Mouse (Mus musculus) fat pad, adult 2 months (tissue): ENCODE measurements around the gene Ccdc40.

Experiments
- DNase-seq: peaks from one replicate; pipeline ENCODE4 v3.0.0-alpha.2; 2011; ENCODE audit warnings: low read depth, low spot score; ENCODE audit errors: extremely low read depth

Gene Ccdc40

DNA sequence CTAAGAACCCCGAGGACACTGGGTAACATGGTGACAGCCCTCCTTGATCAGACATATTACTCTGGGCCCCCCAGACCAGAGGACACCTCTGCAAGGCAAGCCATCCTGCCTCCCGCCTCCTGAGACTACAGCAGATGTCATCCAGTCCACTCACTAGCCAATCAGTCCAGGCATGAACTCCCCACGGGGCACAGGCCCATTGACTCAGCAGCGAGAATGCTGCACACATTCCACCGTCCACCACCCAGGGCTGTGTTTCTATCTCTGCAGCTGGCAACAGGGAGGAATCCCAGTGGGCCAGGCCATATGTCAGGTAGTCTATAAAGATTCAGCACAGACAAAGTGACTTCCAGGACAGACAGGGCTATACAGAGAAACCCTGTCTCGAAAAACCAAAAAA lies 20.4 kb upstream of the Ccdc40 start:
- no peak for DNase-seq

DNA sequence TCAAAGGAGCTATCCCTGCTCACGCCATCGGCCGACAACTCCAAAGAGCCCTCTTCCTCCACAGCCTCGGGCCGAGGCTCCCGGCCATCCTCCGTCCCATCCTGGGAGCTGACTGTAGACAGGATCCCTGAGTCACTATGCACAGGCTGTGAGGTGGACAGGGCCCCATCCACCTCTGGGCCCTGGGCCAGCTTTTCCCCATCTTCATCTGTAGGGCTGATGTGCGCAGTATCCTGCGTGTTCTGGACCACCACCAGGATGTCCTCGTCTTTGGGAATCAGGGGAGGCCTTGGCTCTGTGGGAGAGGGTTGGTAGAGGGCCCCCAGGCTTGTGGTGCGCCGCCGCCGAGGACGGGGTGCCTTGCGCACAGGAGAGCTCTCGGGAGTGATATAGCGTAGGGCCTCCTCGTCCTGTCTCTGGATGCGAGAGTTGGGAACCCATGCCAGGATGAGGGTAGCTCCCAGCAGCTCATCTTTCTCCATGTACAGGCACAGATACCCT lies 19.5 kb upstream of the Ccdc40 start:
- DNase-seq = no peak

DNA sequence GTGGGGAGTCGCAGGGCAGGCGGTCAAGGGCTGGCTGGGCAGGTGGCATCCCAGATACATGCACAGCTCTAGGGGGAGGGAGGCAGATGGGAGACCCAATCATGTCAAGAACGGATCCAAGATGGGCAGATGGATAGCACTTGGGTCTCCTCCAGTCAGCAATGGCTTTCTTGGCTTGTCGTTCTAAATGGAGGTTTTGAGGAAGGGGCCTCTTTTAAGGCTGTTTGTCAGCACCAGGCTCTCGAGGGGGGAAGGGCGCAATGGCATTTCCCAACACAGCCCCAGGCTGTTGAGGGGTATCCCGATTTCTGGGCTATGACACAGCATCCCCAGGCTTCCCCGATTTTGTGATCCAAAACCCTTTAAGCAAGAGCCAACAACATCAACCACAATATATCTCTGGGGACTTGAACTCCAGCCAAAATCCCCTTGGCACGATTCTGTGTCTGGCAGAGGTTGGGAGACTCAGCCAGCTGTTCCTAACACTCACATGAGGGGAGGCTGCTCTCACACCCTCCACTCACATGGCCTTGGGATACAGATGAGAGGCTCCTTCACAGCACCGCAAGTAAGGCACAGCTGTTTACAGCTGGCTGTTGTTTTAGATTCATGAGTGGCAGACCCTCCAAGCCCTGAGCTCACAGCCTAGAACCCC lies 18.9 kb upstream of the Ccdc40 start:
- no peak for DNase-seq

DNA sequence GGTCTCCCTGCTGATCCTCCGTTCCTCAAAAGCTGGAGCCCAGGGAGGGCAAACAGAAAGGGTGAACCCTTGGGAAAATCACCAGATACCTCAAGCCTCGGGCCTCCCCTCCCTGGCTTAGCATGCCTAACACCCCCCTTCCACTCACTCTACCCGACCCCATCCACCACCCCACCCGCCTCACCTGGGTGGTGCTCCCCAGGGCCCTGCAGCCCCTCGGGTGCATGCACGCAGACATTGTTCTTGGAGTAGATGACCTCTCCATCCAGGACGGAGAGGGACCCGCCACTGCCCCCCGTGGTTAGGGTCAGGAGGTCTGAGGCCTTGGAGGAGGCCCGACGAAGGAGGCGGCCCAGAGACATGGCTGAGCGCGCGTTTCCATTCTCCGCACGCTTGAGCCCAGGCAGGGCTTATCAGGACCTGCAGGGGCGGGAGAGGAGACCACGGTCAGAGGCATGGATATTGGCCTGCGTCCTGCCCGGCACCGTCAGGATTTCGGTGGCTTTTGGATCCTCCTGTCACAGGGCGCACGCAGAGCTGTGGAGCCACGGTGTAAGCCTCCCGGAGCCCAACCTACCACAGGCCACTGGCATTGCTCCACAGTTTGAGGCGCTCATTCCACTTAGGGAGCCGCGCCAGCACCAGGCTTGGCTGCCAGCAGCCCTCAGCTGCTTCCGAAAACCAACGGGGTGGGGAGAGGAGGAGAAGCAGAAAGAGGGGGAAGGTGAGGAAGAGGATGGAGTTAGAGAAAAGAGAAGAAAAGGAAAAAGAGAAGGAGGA lies 17.9 kb upstream of the Ccdc40 start:
- DNase-seq = no peak

DNA sequence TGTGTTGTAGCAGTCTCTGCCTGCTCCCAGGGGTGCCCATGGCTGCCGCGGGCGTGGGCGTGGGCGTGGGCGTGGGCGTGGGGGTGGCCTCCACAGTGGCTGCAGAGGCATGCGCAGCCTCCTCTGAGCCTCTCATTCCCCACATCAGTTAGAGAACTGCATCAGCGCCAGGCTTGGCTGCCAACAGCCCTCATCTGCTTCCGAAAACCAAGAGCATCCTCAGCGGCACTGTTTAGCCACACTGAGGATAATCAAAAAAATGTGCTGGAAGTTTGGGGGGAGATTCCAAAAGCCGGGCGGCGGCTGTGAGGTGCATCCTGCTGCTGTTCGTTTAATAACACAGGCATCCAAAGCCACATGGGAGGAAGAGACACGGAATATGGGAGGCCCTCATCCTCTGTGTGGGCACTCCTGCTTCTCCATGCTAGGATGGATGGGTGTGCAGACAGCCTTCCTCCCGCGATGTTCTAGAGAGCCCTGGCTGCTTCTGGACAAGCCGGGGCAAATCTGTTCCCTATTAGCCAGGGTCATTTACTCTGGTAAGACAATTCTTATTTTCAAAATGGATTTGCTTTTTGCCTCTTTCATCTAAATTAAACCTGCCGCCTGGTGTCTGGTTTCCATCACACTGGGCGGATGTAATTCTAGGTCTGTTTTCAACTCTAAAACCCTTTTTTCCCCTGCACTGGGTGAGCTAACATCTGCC lies 16.6 kb upstream of the Ccdc40 start:
- DNase-seq = no peak

DNA sequence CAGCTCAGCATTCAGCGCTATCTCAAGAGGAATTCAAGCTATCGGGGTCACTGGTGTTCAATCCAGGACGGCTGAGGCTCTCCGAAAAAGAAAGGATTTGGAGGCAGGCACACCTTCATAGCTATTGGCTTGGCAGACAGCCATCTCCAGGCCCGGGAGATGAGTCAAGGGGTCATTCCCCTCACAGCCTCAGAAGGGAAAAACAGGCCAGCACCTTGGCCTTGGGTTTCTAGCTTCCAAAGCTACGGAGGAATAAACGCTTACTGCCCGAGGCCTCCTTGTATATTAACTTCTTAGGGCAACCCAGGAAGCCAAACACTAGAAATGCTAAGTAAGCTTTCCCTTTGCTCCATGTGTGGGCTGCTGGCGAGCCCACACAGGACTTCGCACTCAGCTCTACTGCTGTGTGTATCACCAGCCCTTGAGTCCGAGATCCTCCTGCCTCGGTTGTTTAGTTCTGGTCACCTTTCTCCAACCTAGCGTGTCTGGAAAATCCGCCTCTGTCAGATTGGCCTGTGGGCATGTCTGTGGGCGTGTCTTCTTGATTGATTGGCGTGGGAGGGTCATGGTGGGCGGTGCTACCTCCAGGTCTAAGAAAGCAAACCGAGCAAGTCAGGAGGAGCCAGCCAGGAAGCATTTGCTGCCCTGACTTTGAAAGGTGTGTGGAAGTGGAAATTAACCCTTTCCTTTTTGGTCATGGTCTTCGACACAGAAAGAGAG lies 15.0 kb upstream of the Ccdc40 start:
- DNase-seq = no peak

DNA sequence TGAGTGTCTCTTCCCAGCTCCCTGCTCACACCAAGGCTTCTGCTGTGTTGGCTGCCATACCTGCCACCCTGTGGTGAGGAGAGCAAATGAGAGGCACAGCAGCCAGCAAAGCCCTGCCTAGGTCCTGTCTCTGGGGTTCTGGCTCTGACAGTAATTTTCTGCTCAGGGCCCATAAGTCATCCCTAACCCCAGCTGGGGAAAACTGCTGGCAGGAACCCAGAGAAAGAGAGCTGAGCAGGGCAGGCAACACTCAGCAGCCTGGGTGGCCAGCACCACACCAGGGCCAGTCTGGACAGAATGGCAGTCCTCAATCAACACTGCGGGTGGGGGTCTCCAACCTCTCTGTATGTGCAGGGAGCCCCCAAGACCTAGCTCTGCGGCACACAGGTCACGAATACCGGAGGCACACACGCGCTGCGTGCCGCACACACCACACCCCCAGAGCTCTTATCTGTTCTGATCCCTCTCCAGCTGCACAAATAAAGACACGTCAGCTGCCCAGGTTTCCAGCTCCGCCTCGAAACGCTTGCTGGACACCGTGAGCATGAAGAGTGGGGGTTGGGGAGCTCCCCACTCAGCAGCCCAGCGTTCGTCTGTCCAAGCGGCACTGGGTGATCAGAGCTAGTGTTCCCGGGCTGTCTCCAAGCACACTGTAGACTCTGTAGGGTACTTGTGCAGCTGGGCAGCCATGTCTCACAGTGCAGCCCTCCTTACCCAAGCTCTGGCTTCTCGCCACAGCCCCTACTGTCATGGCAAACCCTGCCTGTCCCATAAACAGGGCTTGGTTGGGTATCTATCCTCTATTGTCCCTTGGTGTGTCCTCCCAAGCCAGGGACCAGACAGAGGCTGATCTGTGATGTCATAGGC lies 13.1 kb upstream of the Ccdc40 start:
- no peak for DNase-seq

DNA sequence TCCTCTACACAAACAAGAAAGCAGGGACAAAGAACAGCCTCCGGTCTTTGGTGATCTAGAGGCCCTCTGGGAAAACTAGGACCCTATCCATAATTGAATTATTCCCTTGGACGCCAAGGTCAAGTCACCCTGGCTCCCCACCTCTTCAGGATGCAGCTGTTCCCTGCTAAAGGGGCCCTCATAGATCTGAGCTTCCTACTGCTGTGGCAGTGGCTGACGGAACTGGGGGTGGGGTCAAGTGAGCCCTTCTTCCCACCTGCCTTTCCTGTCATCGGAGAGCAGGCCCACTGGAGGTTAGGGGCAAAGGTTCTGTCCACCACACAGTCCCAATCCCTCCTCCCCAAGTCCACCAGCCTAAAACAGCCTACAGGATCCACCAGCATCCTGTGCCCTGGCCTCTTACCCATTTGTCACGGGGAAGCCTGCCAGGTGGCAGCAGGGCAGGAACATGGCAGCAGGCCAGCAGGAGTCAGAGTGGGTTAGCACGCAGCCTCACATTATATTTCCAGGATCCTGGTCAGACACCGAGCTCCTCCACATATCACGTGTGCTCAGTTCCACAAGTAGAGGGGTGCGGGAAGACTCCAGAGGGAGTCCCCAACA lies 12.4 kb upstream of the Ccdc40 start:
- no peak for DNase-seq

DNA sequence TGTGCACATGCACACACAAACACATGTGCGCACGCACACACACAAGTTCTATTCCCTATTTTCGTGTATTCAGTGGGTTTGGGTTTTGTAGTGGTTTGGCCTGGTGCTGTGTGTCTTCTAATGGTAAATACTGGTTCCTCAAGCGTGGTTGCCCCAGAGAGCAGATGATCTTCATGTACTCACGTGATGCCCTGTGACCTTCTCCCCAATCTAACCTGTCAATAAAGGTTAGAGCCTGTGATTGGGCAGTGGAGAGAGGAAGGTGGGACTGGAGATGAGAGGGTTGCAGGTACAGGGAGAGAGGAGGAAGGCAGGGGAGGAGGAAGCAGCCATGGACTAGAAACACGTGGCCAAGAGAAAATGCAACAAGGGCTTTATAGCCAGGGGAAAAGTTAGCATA lies 10.5 kb upstream of the Ccdc40 start:
- DNase-seq = no peak

DNA sequence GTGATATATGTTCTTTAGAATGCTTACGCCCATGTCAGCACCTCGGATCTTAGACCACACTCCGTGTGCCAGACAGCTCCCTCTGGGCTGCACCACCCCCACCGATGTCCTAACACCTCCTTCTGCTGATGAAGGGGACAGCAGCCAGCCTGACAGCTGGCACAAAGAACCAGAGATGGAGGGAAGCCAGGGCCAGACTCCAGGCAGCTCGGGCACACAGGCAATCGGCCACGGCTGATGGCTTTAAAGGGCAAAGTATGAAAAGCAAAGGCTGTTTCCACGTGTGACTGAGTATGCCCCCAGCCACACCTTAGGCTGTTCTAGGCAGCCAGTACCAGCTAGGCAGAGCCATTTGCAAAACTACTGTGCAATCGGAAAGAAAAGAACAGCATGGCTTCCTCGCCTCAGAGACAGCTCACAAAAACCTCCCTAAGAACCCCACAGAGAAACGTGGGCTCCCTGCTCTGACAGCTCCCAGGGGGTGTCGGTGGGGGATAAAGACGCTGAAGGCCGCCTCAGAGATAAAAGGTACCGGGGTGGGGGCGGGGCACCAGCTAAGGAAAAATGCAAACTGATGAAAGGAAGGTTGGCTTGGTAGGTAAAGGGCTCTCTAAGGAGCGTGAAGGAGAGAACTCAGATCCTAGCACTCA lies 8.4 kb upstream of the Ccdc40 start:
- no peak for DNase-seq

DNA sequence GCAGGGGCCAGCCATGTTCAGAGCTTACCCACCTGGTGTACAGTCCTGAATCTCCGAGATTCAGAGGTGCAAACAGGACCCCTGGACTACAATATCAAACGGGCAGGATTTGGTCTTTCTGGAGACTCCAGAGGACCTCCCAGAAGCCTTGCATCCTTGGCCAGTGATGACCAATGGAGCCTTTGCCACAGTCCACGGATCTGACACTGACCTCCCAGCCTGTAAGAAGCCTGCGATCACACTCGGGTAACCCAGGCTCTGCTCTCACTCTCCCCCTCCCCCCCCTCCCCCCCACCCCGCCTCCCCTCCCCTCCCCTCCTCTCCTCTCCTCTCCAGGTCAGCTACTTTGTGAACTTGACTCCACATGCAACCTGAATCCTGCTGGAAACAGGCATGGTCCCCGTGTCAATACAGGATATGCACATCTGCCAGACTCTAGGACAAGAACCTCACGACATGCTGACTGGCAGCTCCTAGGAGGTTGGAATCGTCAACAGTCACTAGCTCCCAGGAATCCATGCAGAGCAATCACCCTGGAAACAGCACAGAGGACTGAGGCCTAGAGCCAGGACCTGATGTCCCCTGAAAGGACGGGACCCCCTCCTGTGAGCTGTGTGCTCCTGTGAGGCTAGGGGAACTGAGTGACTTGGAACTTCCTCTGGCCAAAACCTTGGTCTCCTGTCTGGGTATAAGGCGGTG lies 6.4 kb upstream of the Ccdc40 start:
- no peak for DNase-seq

DNA sequence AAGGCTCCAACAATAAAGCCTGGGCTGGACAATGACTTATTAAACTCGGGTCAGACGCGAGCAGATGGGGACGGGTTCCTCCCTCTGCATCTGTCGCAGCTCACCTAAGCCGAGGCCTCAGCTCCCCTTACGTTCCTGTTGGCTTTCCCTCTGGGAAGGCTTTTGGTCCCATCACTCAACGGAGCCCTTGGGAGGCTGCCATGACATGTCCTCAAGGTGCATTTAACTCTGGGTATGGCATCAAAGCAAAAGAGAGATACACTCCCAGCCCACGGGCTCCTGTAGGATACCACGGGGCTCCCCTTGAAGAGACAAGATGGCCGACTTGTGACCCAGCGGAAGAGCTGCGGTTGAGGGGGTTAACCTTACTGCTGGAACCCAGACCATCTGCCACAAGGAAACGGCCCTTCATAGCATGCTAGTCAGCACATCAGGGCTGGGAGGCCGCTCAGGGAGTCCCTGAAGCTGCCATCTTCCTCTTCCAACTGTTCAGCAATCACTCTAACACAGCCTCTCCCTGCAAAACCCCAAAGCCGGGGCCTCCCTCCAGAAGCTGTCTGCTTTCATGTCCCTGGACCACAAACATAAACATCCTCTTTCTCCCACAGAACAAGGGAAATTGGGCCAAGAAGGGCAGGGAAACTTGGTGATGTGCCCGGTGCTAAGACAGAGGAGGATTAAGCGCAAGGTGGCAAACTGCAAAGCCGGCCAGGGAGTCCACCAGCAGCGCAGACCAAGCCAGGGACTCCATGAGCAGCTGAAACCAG lies 5.1 kb upstream of the Ccdc40 start:
- no peak for DNase-seq

DNA sequence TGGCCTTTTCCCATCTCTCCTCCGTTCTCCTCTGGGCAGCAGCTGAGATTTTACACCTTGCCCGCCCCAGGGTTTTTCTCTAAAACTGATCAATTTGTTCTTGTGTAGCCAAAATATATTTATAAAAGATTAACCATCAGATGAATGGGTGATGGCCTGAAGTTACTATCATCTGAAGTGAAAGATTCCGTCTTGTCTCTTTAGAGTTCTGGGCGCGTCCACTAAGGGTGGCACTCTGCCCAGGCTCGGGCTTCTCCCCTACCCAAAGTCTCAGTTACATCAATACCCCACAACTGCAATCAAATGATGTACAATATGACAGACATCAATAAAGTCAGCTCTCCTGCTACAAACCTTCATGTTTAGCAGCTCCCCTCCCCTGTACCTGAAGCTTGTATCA lies 3.4 kb upstream of the Ccdc40 start:
- DNase-seq = no peak

DNA sequence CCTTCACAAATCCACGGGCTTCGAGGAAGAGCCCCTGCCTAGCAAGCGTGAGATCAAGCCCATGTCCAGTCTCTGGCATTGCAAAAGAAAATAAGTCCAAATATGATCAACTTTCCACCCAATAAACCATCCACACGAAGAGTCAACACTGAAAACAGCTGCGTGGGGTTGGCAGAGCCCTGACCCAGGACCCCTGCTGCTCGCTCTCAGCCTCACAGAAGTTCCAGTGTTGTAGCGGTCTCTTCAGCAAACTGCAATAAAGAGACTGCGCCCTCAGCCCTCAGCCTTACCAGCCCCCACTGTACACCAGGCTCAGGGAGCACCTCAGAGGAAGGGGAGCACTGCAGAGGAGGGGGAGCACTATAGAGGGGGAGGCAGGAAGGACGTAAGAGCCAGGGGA lies 2.7 kb upstream of the Ccdc40 start:
- DNase-seq = no peak

DNA sequence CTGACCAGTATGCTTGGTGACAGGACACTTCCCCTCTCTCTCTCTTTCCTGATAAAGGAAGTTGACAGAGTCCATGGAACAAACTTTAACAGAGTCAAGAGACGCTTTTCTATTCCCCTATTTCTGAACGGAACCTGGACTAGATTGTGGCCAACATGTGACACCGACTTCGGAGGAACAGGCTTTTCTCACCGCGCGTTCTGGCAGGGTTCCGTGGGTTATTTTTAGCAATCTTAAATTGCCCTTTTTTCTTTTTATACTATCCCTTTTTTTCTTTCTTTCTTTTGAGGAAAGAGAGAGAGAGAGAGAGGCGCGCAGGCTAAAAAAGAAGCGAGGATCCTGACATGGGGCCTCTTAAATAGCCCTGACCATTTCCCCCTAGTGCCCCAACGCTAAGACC lies 781 bp upstream of the Ccdc40 start:
- no peak for DNase-seq

DNA sequence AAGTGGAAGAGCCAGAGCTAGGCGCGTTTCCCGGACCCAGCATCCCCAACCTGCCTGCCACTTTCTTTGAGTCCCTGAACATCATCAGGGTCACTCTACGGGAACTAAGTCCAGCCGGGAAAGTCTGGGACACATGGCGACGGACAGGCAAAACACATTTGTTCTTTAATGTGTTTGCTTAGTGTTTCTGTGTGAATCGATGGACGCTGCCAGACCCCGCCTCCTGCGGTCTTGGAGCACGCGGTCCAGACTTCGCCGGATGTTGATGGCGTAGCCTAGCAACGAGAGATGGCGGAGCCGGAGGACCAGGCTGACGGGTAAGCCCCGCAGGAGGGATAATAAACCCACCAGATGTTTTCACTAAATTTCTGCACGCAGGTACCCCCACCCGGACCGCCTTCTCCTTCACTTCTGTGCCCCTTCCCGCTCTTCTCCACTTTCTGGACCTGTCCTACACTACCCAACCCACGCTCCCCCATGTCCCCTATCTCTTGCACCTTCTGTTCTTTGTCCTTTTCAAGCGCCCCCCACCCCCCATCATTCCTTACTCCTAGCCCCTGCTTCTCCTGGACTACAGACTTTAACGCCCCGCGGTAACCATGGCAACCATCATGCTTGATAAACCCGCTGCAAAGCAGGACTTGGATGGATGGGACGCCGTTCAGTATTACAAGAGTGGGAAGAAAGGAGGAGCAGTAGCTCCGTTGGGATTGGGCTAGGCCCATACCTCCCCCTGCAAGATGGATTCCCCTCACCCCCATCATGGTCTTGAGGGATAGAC lies 664 bp downstream of the Ccdc40 start:
- no peak for DNase-seq

DNA sequence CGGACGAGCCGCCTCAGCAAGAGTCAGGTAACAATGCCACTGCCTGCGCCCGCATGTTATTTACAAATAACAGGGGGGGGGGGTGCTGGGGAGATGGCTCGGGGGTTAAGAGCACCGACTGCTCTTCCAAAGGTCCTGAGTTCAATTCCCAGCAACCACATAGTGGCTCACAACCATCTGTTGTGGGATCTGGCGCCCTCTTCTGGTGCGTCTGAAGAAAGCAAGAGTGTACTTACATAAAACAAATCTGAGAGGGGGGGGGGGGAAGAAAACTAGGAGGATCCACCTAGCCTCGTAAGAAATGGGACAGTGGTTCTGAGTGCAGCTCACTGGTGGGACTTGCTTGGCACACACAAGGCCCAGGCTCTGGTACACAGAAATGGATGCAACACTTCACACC lies 6.4 kb downstream of the Ccdc40 start:
- no peak for DNase-seq
